Mouse (Mus musculus) spleen, adult 18-20 months (tissue): ENCODE measurements around the gene Card6.

Experiments used
- DNase-seq, 2 experiments: peaks; one replicate each; pipeline ENCODE4 v3.0.0; 2022; ENCODE audit warnings: mixed read lengths in 2 of 2

The Card6 gene

DNA sequence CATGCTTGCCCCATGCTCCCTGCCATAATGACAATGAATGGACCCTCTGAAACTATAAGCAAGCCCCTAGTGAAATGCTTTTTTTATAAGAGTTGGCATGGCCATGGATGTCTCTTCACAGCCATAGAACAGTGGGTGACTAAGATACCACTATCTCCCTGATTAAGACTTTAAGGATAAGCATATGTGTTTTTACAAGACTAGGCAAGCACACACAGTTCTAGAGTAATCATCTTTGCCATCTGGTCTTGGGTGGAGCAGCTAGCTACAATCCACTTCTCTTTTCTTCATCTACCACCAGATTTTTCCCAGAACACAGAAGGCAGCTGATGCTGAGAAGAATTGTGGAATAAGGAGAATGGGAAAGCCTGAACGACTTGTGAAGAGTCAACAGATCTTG, 27.1 kb downstream of the Card6 start:
- no peak for DNase-seq

DNA sequence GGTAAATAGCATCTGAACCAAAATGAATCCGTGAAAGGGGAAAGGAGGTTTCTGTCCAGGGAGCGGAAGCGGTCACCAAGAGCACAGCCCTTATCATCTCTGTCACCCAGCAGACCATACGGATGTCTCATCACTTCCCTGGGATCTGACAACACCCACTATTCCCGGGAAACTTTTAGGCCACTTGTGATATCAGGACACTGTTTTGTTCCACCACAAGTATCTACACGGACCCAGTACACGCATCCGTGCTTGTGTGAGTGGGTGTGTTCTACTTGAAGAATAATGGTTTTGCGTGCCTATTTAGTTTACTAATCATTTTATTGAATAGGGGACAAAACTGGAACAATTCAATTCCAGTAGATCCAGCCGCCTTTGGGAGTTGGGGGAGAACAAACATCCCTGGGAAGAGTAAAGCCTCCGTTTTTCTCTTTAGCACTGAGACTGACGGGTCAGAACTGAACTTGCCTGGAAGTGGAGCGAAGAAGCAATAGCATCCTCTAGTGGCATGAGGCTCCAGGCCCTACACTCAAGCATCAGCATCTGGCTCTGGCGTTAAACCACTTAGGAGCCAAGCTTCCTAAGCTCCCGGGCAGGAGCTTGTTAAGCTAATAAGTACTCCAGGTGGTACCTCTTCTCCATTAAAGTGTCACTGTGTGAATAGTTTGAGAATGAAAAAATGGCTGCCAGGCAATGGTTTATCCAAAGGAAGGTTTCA, 39.4 kb downstream of the Card6 start:
- DNase-seq = no peak

DNA sequence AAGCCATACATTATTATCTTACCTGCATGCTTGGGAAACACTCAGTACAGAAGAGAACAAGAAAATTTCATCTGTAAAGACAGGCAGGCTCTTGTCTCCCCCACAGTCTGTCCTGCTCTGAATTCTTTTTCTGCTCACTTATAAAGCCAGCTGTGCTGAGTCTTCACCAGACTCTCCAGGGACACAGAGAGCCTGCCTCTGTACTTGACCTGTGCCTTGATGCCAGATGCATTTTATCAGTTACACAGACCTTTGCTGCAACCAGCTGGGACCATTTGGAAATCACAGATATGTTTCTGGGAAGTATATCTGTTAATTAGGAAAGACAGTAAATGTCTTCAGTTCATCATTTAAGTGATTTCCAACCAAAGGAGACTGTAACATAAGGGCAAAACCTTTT, 44.7 kb downstream of the Card6 start, which contains the start of gene C7:
TSS of gene C7 (minus strand) at position 106 of the 400 bp plus-strand sequence.
- no peak for DNase-seq
